Mouse (Mus musculus) T-helper 17 cell (primary cell): ENCODE data around the gene Wfikkn1.
"Not testable (repeated sequence)": the region's sequence is repeated elsewhere in the genome, so short reads cannot be mapped to it uniquely, and the experiment has no call there.

ENCODE experiments used
- in situ Hi-C, 2 experiments: fragments of 300-600 bp; cut with MboI, MseI; formaldehyde crosslinking; loops; 1 replicate in 1 of 2; 2 replicates in 1 of 2; pipeline ENCODE4 v1.15.1; 2025; ENCODE audit warnings: high pct_unique_total_duplicates in 2 of 2

The Wfikkn1 gene

GRCm38 (mm10) chr17:25887467-25887866 is 6.8 kb upstream of the Wfikkn1 start:
- in situ Hi-C loops: no loop called here

GRCm38 (mm10) chr17:25886806-25887205 is 6.1 kb upstream of the Wfikkn1 start:
- in situ Hi-C loops: no loop called here

GRCm38 (mm10) chr17:25885636-25886035 is 5.0 kb upstream of the Wfikkn1 start:
- in situ Hi-C loops: no loop called here

- in situ Hi-C loops: no loop called here
Observed at GRCm38 (mm10) chr17:25883824-25884223, 3.2 kb upstream of the Wfikkn1 start.

- in situ Hi-C loops: no loop called here
Observed at GRCm38 (mm10) chr17:25883268-25883667, 2.6 kb upstream of the Wfikkn1 start.

- in situ Hi-C loops: no loop called here
Observed at GRCm38 (mm10) chr17:25882306-25882705, 1.6 kb upstream of the Wfikkn1 start.

GRCm38 (mm10) chr17:25881691-25882090 is 1.0 kb upstream of the Wfikkn1 start:
- in situ Hi-C loops: no loop called here

GRCm38 (mm10) chr17:25880913-25881641 is 419 bp upstream of the Wfikkn1 start:
- in situ Hi-C loops: no loop called here

- in situ Hi-C loops: no loop called here
Observed at GRCm38 (mm10) chr17:25879750-25880149, 908 bp downstream of the Wfikkn1 start.

GRCm38 (mm10) chr17:25879261-25879660 is 1.4 kb downstream of the Wfikkn1 start:
- in situ Hi-C loops: no loop called here

- in situ Hi-C loops: no loop called here
Observed at GRCm38 (mm10) chr17:25878611-25879180, 2.0 kb downstream of the Wfikkn1 start.

GRCm38 (mm10) chr17:25877741-25878610 is 2.7 kb downstream of the Wfikkn1 start:
- in situ Hi-C loops: no loop called here

GRCm38 (mm10) chr17:25877025-25877424 is 3.6 kb downstream of the Wfikkn1 start:
- in situ Hi-C loops: no loop called here

GRCm38 (mm10) chr17:25876347-25876915 is 4.2 kb downstream of the Wfikkn1 start:
- in situ Hi-C loops: no loop called here

- in situ Hi-C loops: no loop called here
Observed at GRCm38 (mm10) chr17:25875171-25876136, 5.2 kb downstream of the Wfikkn1 start.

GRCm38 (mm10) chr17:25874721-25875170 is 5.9 kb downstream of the Wfikkn1 start, which contains the start of gene Mettl26:
TSS of gene Mettl26 (plus strand) at chr17:25875074.
- in situ Hi-C loops: no loop called here

- in situ Hi-C loops: no loop called here
Observed at GRCm38 (mm10) chr17:25874148-25874720, 6.4 kb downstream of the Wfikkn1 start.

GRCm38 (mm10) chr17:25873405-25874147 is 7.1 kb downstream of the Wfikkn1 start:
- in situ Hi-C loops: no loop called here

- in situ Hi-C loops: no loop called here
Observed at GRCm38 (mm10) chr17:25872676-25873075, 8.0 kb downstream of the Wfikkn1 start.

GRCm38 (mm10) chr17:25871566-25871965 is 9.1 kb downstream of the Wfikkn1 start:
- in situ Hi-C loops: not testable (repeated sequence)
